Mouse (Mus musculus): ENCODE measurements around the gene Edem2. TPM values are rescaled to one million over a fixed set of nuclear protein-coding genes. Genes with fewer than 3 reads are reported as not detected.
A peak's percentile ranks its signal among the peaks of the same experiment; 100 is the strongest.

The Edem2 gene
- 10 to 100 TPM; 44.7 to 59.3 TPM for polyA plus RNA-seq (2017; shearing (Covaris generic))

- peak; percentile 100 for ATAC-seq
Measured at GRCm38 (mm10) chr2:155729158-155729645, at the start of gene Edem2. Gene Edem2, minus strand, starts transcription at chr2:155729475.

- no peak for ATAC-seq
Measured at GRCm38 (mm10) chr2:155779066-155779465, 49.8 kb upstream of the Edem2 start.

GRCm38 (mm10) chr2:155778004-155778403 is 48.7 kb upstream of the Edem2 start:
- no peak for ATAC-seq

GRCm38 (mm10) chr2:155777688-155777985 is 48.4 kb upstream of the Edem2 start:
- no peak for ATAC-seq

GRCm38 (mm10) chr2:155776824-155777687 is 47.8 kb upstream of the Edem2 start:
- ATAC-seq = no peak

GRCm38 (mm10) chr2:155775685-155776263 is 46.5 kb upstream of the Edem2 start:
- no peak for ATAC-seq

- ATAC-seq = no peak
Measured at GRCm38 (mm10) chr2:155774927-155775684, 45.8 kb upstream of the Edem2 start, which contains the start of gene Mmp24. Gene Mmp24, plus strand, starts transcription at chr2:155775342.

- no peak for ATAC-seq
Measured at GRCm38 (mm10) chr2:155774261-155774926, 45.1 kb upstream of the Edem2 start.

- no peak for ATAC-seq
Measured at GRCm38 (mm10) chr2:155773664-155774063, 44.4 kb upstream of the Edem2 start.

GRCm38 (mm10) chr2:155764679-155765418 is 35.6 kb upstream of the Edem2 start:
- peak; percentile 75 for ATAC-seq

- ATAC-seq = no peak
Measured at GRCm38 (mm10) chr2:155756855-155757566, 27.7 kb upstream of the Edem2 start.

- no peak for ATAC-seq
Measured at GRCm38 (mm10) chr2:155755746-155756145, 26.5 kb upstream of the Edem2 start.

GRCm38 (mm10) chr2:155751014-155751786 is 21.9 kb upstream of the Edem2 start, which contains the start of gene Procr:
Gene Procr, plus strand, starts transcription at chr2:155751117.
- ATAC-seq = no peak

- no peak for ATAC-seq
Measured at GRCm38 (mm10) chr2:155749394-155749793, 20.1 kb upstream of the Edem2 start.

GRCm38 (mm10) chr2:155745487-155745886 is 16.2 kb upstream of the Edem2 start:
- ATAC-seq = no peak

- ATAC-seq = no peak
Measured at GRCm38 (mm10) chr2:155743351-155743750, 14.1 kb upstream of the Edem2 start.

- no peak for ATAC-seq
Measured at GRCm38 (mm10) chr2:155742931-155743337, 13.7 kb upstream of the Edem2 start.

GRCm38 (mm10) chr2:155742211-155742610 is 12.9 kb upstream of the Edem2 start:
- no peak for ATAC-seq

GRCm38 (mm10) chr2:155737803-155738202 is 8.5 kb upstream of the Edem2 start:
- ATAC-seq = no peak

- no peak for ATAC-seq
Measured at GRCm38 (mm10) chr2:155736936-155737335, 7.7 kb upstream of the Edem2 start.

Data from CD4-positive, CD25-positive, alpha-beta regulatory T cell, adult 4 months (primary cell).